13 mouse cellular contexts compared by ENCODE assay signal in genomic region chr2:166408806-166409205, GRCm38 (mm10).
"Had no signal": no experiment of that assay in that cellular context is flagged by ENCODE, and none has a peak within 500 bp of the region (broad histone marks: within the 10 kb centered on the region; RNA-seq: fewer than 3 reads in every experiment).

No protein-coding gene starts in this region.

- H3K9me3 ChIP-seq: intestine, embryonic 15.5 days; limb, embryonic 13.5 days; liver, embryonic 12.5 days; neural tube, embryonic 15.5 days had no signal

- H3K4me2 ChIP-seq: intestine, embryonic 15.5 days; limb, embryonic 13.5 days; liver, embryonic 12.5 days; lung, embryonic 14.5 days; neural tube, embryonic 15.5 days had no signal

- H3K4me3 ChIP-seq: intestine, embryonic 15.5 days; layer of hippocampus, adult 2 months; limb, embryonic 13.5 days; liver, embryonic 12.5 days; midbrain, embryonic 10.5 days; myocyte; neural tube, embryonic 15.5 days had no signal

- H3K27ac ChIP-seq: intestine, embryonic 15.5 days; layer of hippocampus, adult 2 months; limb, embryonic 13.5 days; liver, embryonic 12.5 days; midbrain, embryonic 10.5 days; neural tube, embryonic 15.5 days had no signal

- H3K36me3 ChIP-seq: intestine, embryonic 15.5 days; limb, embryonic 13.5 days; liver, embryonic 12.5 days; midbrain, embryonic 10.5 days; neural tube, embryonic 15.5 days had no signal

- H3K4me1 ChIP-seq: intestine, embryonic 15.5 days; liver, embryonic 12.5 days had no signal

- H3K27me3 ChIP-seq: limb, embryonic 13.5 days; liver, embryonic 12.5 days; neural tube, embryonic 15.5 days had no signal

- ATAC-seq: intestine, embryonic 15.5 days; liver, embryonic 12.5 days had no signal

- H3K9ac ChIP-seq: intestine, embryonic 15.5 days; limb, embryonic 13.5 days; liver, embryonic 12.5 days; lung, embryonic 14.5 days; neural tube, embryonic 15.5 days had no signal

- DNase-seq: lung, embryonic 14.5 days; lung, postnatal 10 days; lung, postnatal 4 days; midbrain, embryonic 14.5 days; thymus, adult 18-20 months; thymus, postnatal 14 days had no signal
